Mouse (Mus musculus) erythroid progenitor cell, adult 5-6 weeks (primary cell): ENCODE data around the gene 2010111I01Rik. TPM values are rescaled to one million over a fixed set of nuclear protein-coding genes. Genes with fewer than 3 reads are reported as not detected.

Experiments used
- ATAC-seq: replicated peaks from 2 replicates; pipeline ENCODE4 v1.8.0; 2016; ENCODE audit warnings: moderate number of reproducible peaks, mild to moderate bottlenecking, moderate TSS enrichment, inconsistent platforms; ENCODE audit not compliant: poor library complexity, low FRiP score, severe bottlenecking
- total RNA-seq, 2 experiments: library from RNA; stranded (forward) in 1 of 2; stranded (reverse) in 1 of 2; fragments of 150-400 nt in 1 of 2; fragments of 186-747, 209-891 nt in 1 of 2; gene quantifications; 2 replicates each; pipeline versions ENCODE4 v1.2.3 to v1.2.4; 2015 to 2017; ENCODE audit warnings: low replicate concordance in 2 of 2

2010111I01Rik gene
- total RNA-seq, 2 experiments from 2014 or later = 5.9 to 28.4 TPM

GRCm38 (mm10) chr13:63317681-63318104 lies 353.0 kb downstream of the 2010111I01Rik start:
- ATAC-seq = no peak

- no peak for ATAC-seq
Observed at GRCm38 (mm10) chr13:63319814-63320213, 355.1 kb downstream of the 2010111I01Rik start.

- ATAC-seq = no peak
Observed at GRCm38 (mm10) chr13:63321689-63322088, 357.0 kb downstream of the 2010111I01Rik start.

- ATAC-seq = no peak
Observed at GRCm38 (mm10) chr13:63322756-63323155, 358.1 kb downstream of the 2010111I01Rik start.

- no peak for ATAC-seq
Observed at GRCm38 (mm10) chr13:63323286-63324075, 358.8 kb downstream of the 2010111I01Rik start.

- ATAC-seq = no peak
Observed at GRCm38 (mm10) chr13:63324311-63324710, 359.6 kb downstream of the 2010111I01Rik start.

GRCm38 (mm10) chr13:63324978-63325848 lies 360.5 kb downstream of the 2010111I01Rik start:
- no peak for ATAC-seq

GRCm38 (mm10) chr13:63326015-63326414 lies 361.3 kb downstream of the 2010111I01Rik start:
- ATAC-seq = no peak

GRCm38 (mm10) chr13:63330236-63330860 lies 365.7 kb downstream of the 2010111I01Rik start:
- ATAC-seq = no peak

- ATAC-seq = no peak
Observed at GRCm38 (mm10) chr13:63331379-63331778, 366.7 kb downstream of the 2010111I01Rik start.

- peak; percentile 58; the same call in 1 of the 2 replicates for ATAC-seq
Observed at GRCm38 (mm10) chr13:63332576-63333300, 368.0 kb downstream of the 2010111I01Rik start.

GRCm38 (mm10) chr13:63335421-63336134 lies 370.9 kb downstream of the 2010111I01Rik start:
- ATAC-seq = peak; percentile 64; the same call in 1 of the 2 replicates

- no peak for ATAC-seq
Observed at GRCm38 (mm10) chr13:63336335-63336734, 371.6 kb downstream of the 2010111I01Rik start.

GRCm38 (mm10) chr13:63337239-63337960 lies 372.7 kb downstream of the 2010111I01Rik start:
- no peak for ATAC-seq

- no peak for ATAC-seq
Observed at GRCm38 (mm10) chr13:63339946-63340345, 375.3 kb downstream of the 2010111I01Rik start.

GRCm38 (mm10) chr13:63342781-63343180 lies 378.1 kb downstream of the 2010111I01Rik start:
- ATAC-seq = no peak

- no peak for ATAC-seq
Observed at GRCm38 (mm10) chr13:63344481-63344880, 379.8 kb downstream of the 2010111I01Rik start.
